Mouse (Mus musculus) kidney, adult 2 months (tissue): ENCODE data around the gene Nedd4.

Experiments
- CTCF ChIP-seq: fragments of 200-500 bp; conservative IDR thresholded peaks from 2 replicates; pipeline ENCODE4 v1.5.1; 2011; ENCODE audit warnings: low read depth, mild to moderate bottlenecking, control low read depth, low read length, moderate library complexity, mixed read lengths; ENCODE audit not compliant: insufficient read depth, insufficient read length
- POLR2A ChIP-seq: fragments of 200-500 bp; IDR thresholded peaks from one replicate; pipeline ENCODE4 v1.6.1; 2011; ENCODE audit warnings: low read depth, low read length, control low read depth

GRCm38 (mm10) chr9:72696508-72696907, 34.4 kb downstream of the Nedd4 start:
- TF ChIP-seq POLR2A = no peak
- TF ChIP-seq CTCF = no peak
